Mouse (Mus musculus) T-cell, adult 66 days (primary cell): ENCODE data around the gene Ampd2. TPM values are rescaled to one million over a fixed set of nuclear protein-coding genes. Genes with fewer than 3 reads are reported as not detected.

ENCODE experiments used
- total RNA-seq, 2 experiments: library from RNA; stranded (reverse); gene quantifications; 3 replicates in 1 of 2; 4 replicates in 1 of 2; pipeline ENCODE4 v1.2.4; 2023

Ampd2 gene
- 10 to 100 TPM; 35.9 TPM for total RNA-seq

DNA sequence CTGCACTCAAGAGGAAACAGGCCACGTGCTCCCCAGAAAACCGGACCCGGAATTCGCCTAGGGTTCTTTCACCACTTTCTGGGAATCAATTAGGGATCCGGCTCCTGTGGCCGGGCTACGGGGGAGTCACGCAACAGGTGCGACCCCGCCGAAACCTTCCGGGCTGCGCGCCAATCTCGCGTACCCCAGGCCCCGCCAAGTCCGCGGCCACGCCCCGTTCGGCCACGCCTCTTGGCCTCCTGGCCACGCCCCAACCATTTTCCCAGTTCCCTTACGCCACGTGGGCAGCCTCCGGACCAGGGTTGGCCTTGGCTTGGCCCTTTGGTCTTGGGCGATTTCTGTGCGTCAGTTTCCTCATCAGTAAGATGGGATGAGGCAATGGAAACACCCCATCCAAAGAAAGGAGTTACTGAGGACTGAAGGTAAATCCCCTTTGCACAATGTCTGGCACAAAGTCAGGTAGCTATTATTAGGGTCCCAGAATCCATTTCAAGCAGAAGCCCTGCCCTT, at the start of gene Ampd2:
Gene Ampd2, minus strand, starts transcription at position 182 of the 510 bp plus-strand sequence.

DNA sequence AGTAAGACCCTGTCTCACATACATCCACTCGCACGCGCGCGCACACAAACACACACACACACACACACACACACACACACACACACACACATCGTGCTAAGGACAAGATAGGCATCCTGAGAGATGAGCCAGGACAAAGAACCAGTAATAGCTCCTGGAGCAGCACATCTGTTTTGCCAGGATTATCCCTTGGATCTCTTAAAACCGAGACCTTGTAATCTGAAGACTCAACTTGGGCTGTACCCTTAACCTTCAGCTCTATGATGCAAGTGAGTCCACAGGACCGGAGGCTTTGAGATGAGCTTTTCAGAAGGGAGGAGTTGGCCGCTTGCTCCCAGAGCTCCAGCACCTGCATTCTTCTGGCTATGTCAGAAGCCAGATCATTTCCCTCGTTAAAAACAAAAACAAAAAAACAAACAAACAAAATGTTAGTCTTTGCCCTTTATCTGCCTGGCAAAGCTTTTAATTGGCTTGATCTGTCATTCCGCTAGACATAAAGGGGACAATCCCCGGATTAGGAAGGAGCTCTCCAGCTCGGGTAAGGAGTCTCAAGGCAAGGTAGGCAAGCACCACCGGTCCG, 6.2 kb upstream of the Ampd2 start, which contains the start of gene Gnat2:
Gene Gnat2, plus strand, starts transcription at position 254 of the 580 bp plus-strand sequence.

DNA sequence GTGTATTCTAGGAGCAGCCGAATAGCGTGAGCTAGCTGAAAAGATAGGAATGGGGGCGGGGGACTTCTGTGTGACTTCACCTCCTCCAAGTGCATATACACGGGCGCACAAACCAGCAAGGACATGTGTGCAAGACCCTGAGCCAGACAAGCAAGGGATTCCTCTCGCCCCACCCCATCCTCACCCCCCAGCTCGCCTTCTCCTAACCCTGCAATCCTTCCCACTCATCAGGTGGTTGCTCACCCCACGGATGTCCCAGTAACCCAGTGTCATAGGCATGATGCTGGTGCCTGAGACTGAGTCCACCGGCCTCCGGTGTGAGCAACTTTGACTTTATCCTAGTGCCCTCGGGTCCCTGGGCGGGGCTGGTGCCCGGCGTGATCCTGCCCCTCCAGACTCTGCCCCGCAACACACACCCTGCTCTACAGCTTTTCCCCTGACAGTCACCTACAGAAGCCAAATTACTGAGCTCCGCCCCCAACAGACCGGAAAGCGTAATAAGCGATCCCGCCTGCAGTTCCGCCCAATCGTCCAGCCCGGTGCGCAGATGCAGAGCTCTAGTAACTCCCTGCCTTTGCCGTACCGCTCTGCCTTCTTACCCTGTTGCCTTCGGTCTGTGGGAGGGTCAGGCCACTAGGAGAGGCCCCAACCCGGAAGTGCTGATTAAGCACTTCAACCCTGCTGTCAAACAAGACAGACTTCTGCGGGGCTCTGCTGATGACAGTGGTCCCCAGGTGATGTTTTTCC, 41.9 kb downstream of the Ampd2 start, which contains the start of gene Gstm4:
Gene Gstm4, minus strand, starts transcription at position 501 of the 747 bp plus-strand sequence.

Other genes starting within 250 kb of the Ampd2 start
- not detected for gene Eps8l3, start 209.4 kb downstream of the Ampd2 start, total RNA-seq
- 1 to 10 TPM in 1 of 2 experiments, under 1 TPM in 1; 0.90 to 1.0 TPM for gene Gstm5, start 190.8 kb downstream of the Ampd2 start, total RNA-seq
- 1 to 10 TPM; 1.5 to 2.7 TPM for gene Gstm7, start 154.8 kb downstream of the Ampd2 start, total RNA-seq
- gene Gstm6, start 142.9 kb downstream of the Ampd2 start, total RNA-seq: not detected
- not detected for gene Gstm3, start 117.4 kb downstream of the Ampd2 start, total RNA-seq
- gene Gstm2, start 100.2 kb downstream of the Ampd2 start, total RNA-seq: not detected
- gene Gstm1, start 68.7 kb downstream of the Ampd2 start, total RNA-seq: 1 to 10 TPM; 3.6 to 4.9 TPM
- gene Gstm4, start 41.8 kb downstream of the Ampd2 start, total RNA-seq: 1 to 10 TPM; 2.3 to 2.4 TPM
- gene Gnat2, start 6.1 kb upstream of the Ampd2 start, total RNA-seq: not detected
- gene Gnai3, start 59.5 kb upstream of the Ampd2 start, total RNA-seq: 10 to 100 TPM; 86.8 to 86.9 TPM
- gene Gpr61, start 68.2 kb upstream of the Ampd2 start, total RNA-seq: not detected
- gene Amigo1, start 99.7 kb upstream of the Ampd2 start, total RNA-seq: 1 to 10 TPM; 3.1 to 3.5 TPM
- 10 to 100 TPM; 32.9 to 35.3 TPM for gene Cyb561d1, start 114.6 kb upstream of the Ampd2 start, total RNA-seq
- 10 to 100 TPM; 30.2 to 37.6 TPM for gene Atxn7l2, start 124.3 kb upstream of the Ampd2 start, total RNA-seq
- not detected for gene Sypl2, start 140.0 kb upstream of the Ampd2 start, total RNA-seq
- 10 to 100 TPM; 42.1 to 49.7 TPM for gene Psma5, start 170.3 kb upstream of the Ampd2 start, total RNA-seq
- gene Sort1, start 197.4 kb upstream of the Ampd2 start, total RNA-seq: 1 to 10 TPM in 1 of 2 experiments, under 1 TPM in 1; 0.68 to 1.1 TPM